Mouse (Mus musculus): Measurements from ENCODE around the gene Dlg2. TPM values are rescaled to one million over a fixed set of nuclear protein-coding genes. Genes with fewer than 3 reads are reported as not detected.

Gene Dlg2
- total RNA-seq, 4 experiments from 2014 or later: 251 to 298 (median 273) TPM

DNA sequence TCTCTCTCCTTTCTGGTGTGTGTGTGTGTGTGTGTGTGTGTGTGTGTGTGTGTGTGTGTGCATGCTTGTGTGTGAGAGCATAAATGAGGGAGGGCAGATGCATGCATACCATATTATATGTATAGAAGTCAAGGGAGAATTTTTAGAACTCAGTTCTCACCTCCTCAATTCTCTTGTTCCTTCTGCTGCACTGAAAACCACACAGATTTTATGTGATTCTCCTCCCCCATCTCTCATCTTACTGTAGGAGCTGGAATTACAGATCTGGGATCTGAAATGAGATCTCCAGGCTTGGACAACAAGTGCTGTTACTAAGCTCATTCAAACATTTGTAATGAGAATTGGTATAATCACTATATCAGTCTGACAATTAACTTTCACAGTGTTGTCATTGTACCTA, 1081.1 kb downstream of the Dlg2 start:
- no peak for DNase-seq (ENCODE audit: low spot score in 2 of 2)

- no peak for DNase-seq (ENCODE audit: low spot score in 2 of 2)
Observed at GRCm38 (mm10) chr7:91567423-91567822, 1091.0 kb downstream of the Dlg2 start.

DNA sequence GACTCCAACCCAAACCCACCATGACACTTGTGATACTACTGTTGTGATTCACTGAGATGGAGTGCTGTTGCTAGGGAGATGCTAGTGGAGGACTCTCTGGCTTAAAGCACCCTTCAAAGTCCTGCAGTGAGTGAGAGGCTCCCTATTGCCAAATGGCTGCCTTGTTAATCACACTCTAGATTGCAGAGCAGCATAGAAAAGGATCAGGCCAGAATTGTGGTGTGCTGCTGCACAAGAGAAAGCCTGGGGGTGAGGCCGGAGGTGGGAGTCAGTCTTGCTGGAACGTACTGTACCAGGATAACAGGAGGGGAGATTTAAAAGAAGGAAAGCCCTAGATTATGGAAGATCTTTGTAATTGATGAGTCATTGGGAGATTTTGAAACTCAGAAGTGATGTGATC, 1094.5 kb downstream of the Dlg2 start:
- no peak for DNase-seq (ENCODE audit: low spot score in 2 of 2)

GRCm38 (mm10) chr7:91572666-91573065, 1096.2 kb downstream of the Dlg2 start:
- DNase-seq (ENCODE audit: low spot score in 2 of 2): no peak

- DNase-seq (ENCODE audit: low spot score in 2 of 2): no peak
Observed at GRCm38 (mm10) chr7:91573321-91573720, 1096.8 kb downstream of the Dlg2 start.

GRCm38 (mm10) chr7:91576216-91576615, 1099.7 kb downstream of the Dlg2 start:
- DNase-seq (ENCODE audit: low spot score in 2 of 2): no peak

GRCm38 (mm10) chr7:91582203-91582602, 1105.7 kb downstream of the Dlg2 start:
- DNase-seq (ENCODE audit: low spot score in 2 of 2): no peak

DNA sequence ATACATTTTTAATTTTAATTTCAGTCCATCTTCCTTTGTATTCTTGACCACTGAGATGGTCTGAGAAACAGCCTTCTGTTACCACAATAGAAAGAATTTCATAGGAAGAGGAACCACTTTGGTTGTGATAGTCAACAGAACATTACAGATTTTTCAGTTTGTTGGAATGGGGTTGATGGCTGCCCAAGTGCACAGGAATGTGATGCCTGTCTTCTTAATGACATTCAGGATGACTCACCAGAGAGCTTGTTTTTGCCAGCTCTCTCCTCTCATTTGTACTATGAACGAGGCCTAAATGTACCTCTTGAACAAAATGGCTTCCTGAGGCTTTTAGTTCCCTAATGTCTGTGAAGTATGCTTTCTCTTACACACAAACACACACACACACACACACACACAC, 1107.1 kb downstream of the Dlg2 start:
- DNase-seq (ENCODE audit: low spot score in 2 of 2): no peak

- DNase-seq (ENCODE audit: low spot score in 2 of 2): no peak
Observed at GRCm38 (mm10) chr7:91591261-91592170, 1115.0 kb downstream of the Dlg2 start.

DNA sequence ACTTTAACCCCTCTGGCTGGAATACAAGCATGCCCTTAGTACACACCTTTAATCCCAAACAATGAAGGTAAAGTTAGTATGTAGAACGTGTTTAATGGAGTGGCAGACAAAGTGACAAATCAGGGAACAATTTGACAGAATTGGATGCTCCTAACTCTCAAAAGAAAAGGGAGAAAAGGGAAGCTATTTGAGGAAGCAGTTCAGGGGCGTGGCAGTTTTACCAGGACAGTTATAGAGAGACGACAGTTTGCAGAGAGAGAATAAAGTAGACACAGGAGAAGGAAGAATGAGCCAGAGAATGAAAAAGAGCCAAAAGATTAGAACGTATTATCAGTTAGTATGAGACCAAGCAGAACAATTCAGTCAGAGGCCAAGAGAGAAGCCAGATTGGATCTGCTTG, 1122.1 kb downstream of the Dlg2 start:
- no peak for DNase-seq (ENCODE audit: low spot score in 2 of 2)

DNA sequence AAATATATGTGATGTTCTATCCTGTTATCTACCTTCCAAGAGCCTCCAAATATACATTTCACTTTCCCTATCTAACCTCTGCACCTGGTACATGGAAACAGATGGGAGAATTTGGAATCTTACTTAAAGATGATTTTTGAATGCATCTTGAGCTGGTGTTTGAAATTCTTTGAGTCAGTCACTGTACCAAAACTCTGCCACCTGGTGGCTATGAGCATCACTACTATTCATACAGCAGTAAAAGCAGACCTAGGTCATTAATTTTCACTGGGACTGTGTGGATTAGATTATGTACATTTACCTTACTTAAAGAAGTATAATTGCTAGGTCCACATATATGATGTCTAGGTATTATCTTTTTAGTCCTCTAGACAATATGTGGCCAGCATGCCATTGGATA, 1124.8 kb downstream of the Dlg2 start:
- DNase-seq (ENCODE audit: low spot score in 2 of 2): no peak

GRCm38 (mm10) chr7:91603561-91603960, 1127.1 kb downstream of the Dlg2 start:
- DNase-seq (ENCODE audit: low spot score in 2 of 2): no peak

- no peak for DNase-seq (ENCODE audit: low spot score in 2 of 2)
Observed at GRCm38 (mm10) chr7:91653033-91653432, 1176.6 kb downstream of the Dlg2 start.

DNA sequence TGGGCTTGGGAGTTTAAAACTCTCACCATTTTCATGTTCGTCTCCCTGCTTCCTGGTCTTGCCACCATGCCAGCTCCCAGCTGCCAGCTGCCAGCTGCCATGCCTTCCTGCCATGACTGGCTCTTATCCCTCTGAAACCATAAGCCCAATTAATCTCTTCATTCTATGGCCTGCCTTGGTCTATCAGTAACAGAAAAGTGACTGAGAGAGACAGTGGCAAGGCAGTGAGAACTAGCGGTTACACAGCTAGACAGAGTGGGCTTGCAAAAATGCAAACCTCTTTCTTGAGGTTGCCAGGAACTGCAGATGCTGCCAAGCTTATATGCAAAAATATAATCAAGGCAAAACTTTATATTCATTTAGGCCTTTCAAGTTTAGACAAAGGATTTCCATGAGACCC, 1183.0 kb downstream of the Dlg2 start:
- DNase-seq (ENCODE audit: low spot score in 2 of 2): no peak

DNA sequence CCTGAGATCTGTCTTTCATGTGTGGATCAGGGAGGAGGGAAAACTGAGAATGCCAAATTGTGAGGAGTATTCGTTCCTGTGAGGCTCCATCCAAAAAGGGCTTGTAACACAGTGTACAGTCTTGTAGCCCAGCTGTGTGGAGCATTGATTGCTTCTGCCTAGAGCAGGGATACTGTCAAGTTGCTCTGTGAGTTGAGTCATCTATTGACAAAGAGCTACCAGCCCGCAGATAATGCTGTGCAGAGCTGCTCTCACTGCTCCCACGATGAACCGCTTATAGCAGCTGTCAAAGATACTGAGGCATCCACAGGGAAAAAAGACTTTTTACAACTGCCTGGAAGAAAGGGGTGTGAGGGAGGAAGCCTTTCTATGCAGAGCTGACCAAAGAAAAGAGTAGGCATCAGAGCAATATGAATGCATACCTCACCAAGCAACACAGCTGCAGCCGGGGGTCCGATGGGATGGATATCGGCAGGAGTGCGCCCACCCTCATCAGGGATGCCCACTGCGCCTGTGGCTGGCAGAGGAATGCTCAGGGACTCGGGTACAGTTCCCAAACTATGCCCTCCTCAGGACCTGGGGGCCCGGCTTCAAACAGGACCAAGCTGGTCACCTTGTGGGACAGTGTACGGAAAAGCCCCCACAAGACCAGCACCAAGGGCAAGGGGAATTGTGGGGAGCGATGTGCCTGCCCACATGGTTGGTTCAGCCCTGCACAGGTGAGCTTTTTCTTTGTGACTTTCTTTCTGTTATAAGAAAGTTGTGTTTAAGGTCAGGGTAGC, 1196.0 kb downstream of the Dlg2 start:
- DNase-seq (ENCODE audit: low spot score in 2 of 2): peak; percentile 45 to 73

DNA sequence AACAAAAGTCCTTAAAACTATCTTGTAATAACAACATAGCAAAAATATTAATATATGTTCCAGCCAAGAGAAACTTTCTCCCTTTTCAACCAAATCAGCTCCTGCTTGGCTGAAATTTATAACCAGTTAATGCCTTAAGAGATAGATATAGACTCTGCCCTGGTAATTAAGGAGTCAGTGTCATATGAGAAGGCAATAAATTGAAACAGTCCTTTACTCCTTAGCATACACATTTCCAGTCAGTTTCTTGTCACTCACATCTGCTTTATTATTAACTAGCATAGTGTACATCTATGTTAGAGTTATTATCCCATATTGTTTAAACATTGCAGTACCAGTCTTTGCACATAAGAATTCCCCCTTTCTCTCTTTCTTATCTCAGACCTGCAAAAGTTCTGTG, 1197.9 kb downstream of the Dlg2 start:
- no peak for DNase-seq (ENCODE audit: low spot score in 2 of 2)

DNA sequence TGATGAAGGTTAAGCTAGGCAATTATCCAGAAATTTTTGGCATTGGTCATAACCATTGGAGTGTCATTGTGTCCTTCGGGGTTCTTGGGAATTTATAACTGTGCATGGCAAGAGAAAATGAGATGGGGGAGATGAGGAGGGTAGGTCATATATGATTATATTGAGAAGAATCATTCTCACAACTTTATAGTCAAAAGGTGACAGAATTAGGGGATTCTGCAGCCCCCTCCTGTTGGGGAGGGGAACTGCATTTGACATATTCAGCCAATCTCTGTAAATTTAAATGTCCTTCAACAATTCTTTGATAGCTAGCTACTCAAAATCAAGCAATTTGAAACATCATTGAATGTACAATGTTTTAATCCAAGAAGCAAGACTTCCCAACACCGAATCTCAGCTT, 1201.5 kb downstream of the Dlg2 start:
- DNase-seq (ENCODE audit: low spot score in 2 of 2): no peak

- no peak for DNase-seq (ENCODE audit: low spot score in 2 of 2)
Observed at GRCm38 (mm10) chr7:91687930-91688329, 1211.5 kb downstream of the Dlg2 start.

- DNase-seq (ENCODE audit: low spot score in 2 of 2): no peak
Observed at GRCm38 (mm10) chr7:91689829-91690228, 1213.4 kb downstream of the Dlg2 start.

GRCm38 (mm10) chr7:91709853-91710252, 1233.4 kb downstream of the Dlg2 start:
- DNase-seq (ENCODE audit: low spot score in 2 of 2): peak in 1 of 2 experiments; percentile 46

DNA sequence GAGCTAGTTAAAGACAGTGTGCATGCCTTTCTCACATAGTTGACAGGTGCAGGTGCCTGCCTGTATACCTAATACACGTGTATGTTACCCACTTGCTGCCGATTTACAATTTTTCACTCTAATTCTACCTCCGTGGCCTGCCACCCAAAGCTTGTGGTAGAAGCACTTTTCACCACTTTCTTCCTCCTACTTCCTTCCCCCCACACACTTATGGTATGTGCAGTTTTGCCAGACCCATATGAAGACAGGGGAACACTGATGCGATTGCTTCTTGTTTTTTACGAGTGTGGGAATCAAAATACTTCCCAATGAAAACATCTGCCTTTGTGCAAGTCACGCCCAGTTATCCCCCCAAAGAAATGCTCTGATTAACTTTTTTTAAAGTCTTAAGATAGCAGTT, 1234.7 kb downstream of the Dlg2 start:
- peak in 1 of 2 experiments; percentile 23 for DNase-seq (ENCODE audit: low spot score in 2 of 2)

DNA sequence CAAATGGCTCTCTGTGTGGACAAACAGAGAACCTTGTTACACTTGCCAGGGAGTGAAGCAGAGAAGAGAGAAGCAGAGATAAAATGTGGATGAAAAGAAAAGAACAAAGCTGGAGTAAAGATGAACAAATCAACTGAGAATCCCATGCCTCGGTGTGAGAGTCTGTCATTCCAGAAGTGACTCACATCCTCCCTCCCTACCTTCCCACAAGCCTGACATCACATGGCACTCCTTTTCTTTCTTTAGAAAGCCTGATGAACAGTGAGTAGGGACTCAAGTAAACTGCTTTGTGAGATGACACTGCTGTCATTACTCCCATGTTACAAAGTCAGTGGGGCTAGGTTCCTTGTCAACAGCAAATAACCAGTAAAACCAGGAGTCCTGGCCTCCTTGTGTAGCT, 1239.3 kb downstream of the Dlg2 start:
- DNase-seq (ENCODE audit: low spot score in 2 of 2): no peak

DNA sequence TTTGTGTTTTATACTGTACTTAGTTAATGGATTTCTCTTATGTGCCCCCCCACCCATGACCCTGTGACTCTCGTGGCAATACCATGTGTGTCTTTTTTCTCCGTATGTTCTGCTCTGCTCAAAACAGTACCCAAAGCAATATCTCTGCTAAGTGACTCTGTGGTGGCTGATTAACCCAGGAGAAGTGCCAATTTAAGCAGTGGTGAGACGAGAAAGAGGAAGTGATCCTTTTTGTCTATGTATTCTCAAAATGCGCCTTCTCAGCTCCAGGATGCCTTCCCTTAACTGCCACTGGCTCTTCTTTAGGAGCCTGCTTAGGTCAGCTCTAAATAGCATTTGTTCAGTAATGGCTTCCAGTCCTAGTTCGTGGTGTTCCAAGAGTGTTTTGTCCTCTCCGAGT, 1240.2 kb downstream of the Dlg2 start:
- no peak for DNase-seq (ENCODE audit: low spot score in 2 of 2)

Data from left cerebral cortex, adult 8-10 months (tissue).